In genomic region chr14:90905270-90905669, GRCm38 (mm10) we compare ENCODE assay signal across 16 mouse cellular contexts.
"Had no signal": no experiment of that assay in that cellular context is flagged by ENCODE, and none has a peak within 500 bp of the region (broad histone marks: within the 10 kb centered on the region; RNA-seq: fewer than 3 reads in every experiment).

No protein-coding gene starts in this region.

- H3K4me3 ChIP-seq: neural tube, embryonic 13.5 days; neural tube, embryonic 15.5 days; stomach, embryonic 15.5 days had no signal

- H3K9me3 ChIP-seq: neural tube, embryonic 13.5 days; neural tube, embryonic 15.5 days; stomach, embryonic 15.5 days had no signal

- H3K27ac ChIP-seq: neural tube, embryonic 13.5 days; neural tube, embryonic 15.5 days; stomach, embryonic 15.5 days; stomach, postnatal 0 days had no signal

- H3K4me1 ChIP-seq: neural tube, embryonic 13.5 days; neural tube, embryonic 15.5 days; stomach, embryonic 15.5 days had no signal

- H3K4me2 ChIP-seq: neural tube, embryonic 13.5 days; neural tube, embryonic 15.5 days; stomach, embryonic 15.5 days had no signal

- H3K27me3 ChIP-seq: neural tube, embryonic 13.5 days; neural tube, embryonic 15.5 days; stomach, embryonic 15.5 days had no signal

- H3K36me3 ChIP-seq: neural tube, embryonic 13.5 days; neural tube, embryonic 15.5 days; stomach, embryonic 15.5 days had no signal

- DNase-seq: retina, postnatal 1 day; right cerebral cortex, adult 18-20 months; right cerebral cortex, postnatal 14 days; right cerebral cortex, postnatal 25 days; right cerebral cortex, postnatal 4 days; spleen, adult 18-20 months; thymus, adult 18-20 months; thymus, adult 2 months; thymus, postnatal 14 days; thymus, postnatal 25 days; thymus, postnatal 36 days; thymus, postnatal 4 days had no signal

- H3K9ac ChIP-seq: neural tube, embryonic 13.5 days; neural tube, embryonic 15.5 days; stomach, embryonic 15.5 days had no signal
